Mouse (Mus musculus): ENCODE results near the gene Myh3. TPM values are rescaled to one million over a fixed set of nuclear protein-coding genes. Genes with fewer than 3 reads are reported as not detected.

Myh3 gene
- polyA plus RNA-seq, 1 experiment from 2014 or later: 0.30 TPM

DNA sequence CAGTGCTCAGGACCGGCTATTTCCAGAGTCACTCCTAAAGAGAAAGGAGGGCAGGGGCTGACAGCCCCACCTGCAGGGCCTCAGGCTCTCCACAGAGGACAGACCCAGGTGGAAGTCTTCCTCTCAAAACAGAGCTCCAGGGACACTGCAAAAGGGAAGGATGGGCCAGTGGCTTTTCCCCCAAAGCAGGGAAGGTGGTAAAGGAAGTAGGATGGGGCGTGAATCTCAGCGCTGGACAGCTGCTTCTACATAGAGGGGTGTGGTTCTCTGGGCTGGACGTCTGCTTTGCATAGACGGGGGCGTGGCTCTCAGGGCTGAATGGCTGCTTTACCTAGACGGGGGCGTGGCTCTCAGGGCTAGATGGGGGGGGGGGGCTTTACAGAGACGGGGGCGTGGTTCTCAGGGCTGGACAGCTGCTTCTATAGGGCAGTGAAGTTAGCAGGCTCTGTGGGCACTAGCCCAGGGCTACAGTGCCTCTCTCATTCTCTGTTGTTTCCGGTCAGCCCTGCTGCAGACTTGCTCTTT lies 3.1 kb downstream of the Myh3 start:
- no peak overlapping the region for H3K4me3 ChIP-seq (ENCODE audit: low read depth, low read length)
- H3K9ac ChIP-seq (ENCODE audit: low read length): no peak overlapping the region
- H3K9me3 ChIP-seq (ENCODE audit: control insufficient read depth, low read length): no peaks in the 10 kb centered on the region
- H3K36me3 ChIP-seq (ENCODE audit: control insufficient read depth, insufficient read depth, low read length): no peaks in the 10 kb centered on the region
- WGBS: 2% methylated on average over 9 of the region's 11 CpGs
- ATAC-seq (replicated peaks; ENCODE audit: low FRiP score, low TSS enrichment, low read depth) (peak; percentile 77), DNase-seq (ENCODE audit: low spot score) (peak; percentile 67)
- no peak overlapping the region for H3K4me2 ChIP-seq (ENCODE audit: low read length)
- 0 out of 2 replicates have a peak, but pooled peaks cover 4% of the 10 kb centered on the region for H3K4me1 ChIP-seq (replicated peaks; ENCODE audit: control insufficient read depth, insufficient read depth, low read length)
- no peak overlapping the region for H3K27ac ChIP-seq (ENCODE audit: low read depth)
- peaks cover 23% of the 10 kb centered on the region for H3K27me3 ChIP-seq (replicated peaks; ENCODE audit: control insufficient read depth, insufficient read depth, low read length)

- 85% methylated on average over 7 of the region's 7 CpGs for whole genome bisulfite sequencing
- no peaks in the 10 kb centered on the region for H3K9me3 ChIP-seq (ENCODE audit: control insufficient read depth, low read length)
- no peak overlapping the region for H3K4me2 ChIP-seq (ENCODE audit: low read length)
- no peak for ATAC-seq (replicated peaks; ENCODE audit: low FRiP score, low TSS enrichment, low read depth)
- H3K4me3 ChIP-seq (ENCODE audit: low read depth, low read length): no peak overlapping the region
- H3K4me1 ChIP-seq (replicated peaks; ENCODE audit: control insufficient read depth, insufficient read depth, low read length): 0 out of 2 replicates have a peak, but pooled peaks cover 4% of the 10 kb centered on the region
- H3K9ac ChIP-seq (ENCODE audit: low read length): no peak overlapping the region
- DNase-seq (ENCODE audit: low spot score): no peak
- H3K27me3 ChIP-seq (replicated peaks; ENCODE audit: control insufficient read depth, insufficient read depth, low read length): peaks cover 23% of the 10 kb centered on the region
- H3K27ac ChIP-seq (ENCODE audit: low read depth): no peak overlapping the region
- H3K36me3 ChIP-seq (ENCODE audit: control insufficient read depth, insufficient read depth, low read length): no peaks in the 10 kb centered on the region
Measured at GRCm38 (mm10) chr11:67082188-67082587, 4.1 kb downstream of the Myh3 start.

DNA sequence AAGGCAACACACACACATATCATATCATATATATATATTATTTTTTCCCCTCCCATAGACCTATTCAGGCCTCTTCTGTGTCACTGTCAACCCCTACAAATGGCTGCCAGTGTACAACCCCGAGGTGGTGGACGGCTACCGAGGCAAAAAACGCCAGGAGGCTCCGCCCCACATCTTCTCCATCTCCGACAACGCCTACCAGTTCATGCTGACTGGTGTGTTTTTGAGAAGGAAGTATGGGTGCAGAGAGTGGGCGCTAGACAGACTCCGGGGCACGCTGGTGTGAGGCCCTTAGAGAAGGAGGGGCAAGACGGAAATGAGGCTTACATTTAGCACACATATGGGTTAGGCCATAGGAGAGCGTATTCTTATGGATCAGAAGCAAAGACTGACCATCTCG lies 4.7 kb downstream of the Myh3 start:
- ATAC-seq (replicated peaks; ENCODE audit: low FRiP score, low TSS enrichment, low read depth) (no peak), DNase-seq (ENCODE audit: low spot score) (no peak)
- Histone ChIP-seq H3K9ac (ENCODE audit: low read length) (no peak overlapping the region), H3K9me3 (ENCODE audit: control insufficient read depth, low read length) (no peaks in the 10 kb centered on the region), H3K4me2 (ENCODE audit: low read length) (no peak overlapping the region), H3K27me3 (replicated peaks; ENCODE audit: control insufficient read depth, insufficient read depth, low read length) (peaks cover 23% of the 10 kb centered on the region), H3K36me3 (ENCODE audit: control insufficient read depth, insufficient read depth, low read length) (no peaks in the 10 kb centered on the region), H3K27ac (ENCODE audit: low read depth) (no peak overlapping the region), H3K4me1 (replicated peaks; ENCODE audit: control insufficient read depth, insufficient read depth, low read length) (0 out of 2 replicates have a peak, but pooled peaks cover 4% of the 10 kb centered on the region), H3K4me3 (ENCODE audit: low read depth, low read length) (no peak overlapping the region)
- WGBS: 81% methylated on average over 13 of the region's 13 CpGs

GRCm38 (mm10) chr11:67083239-67083638 lies 5.1 kb downstream of the Myh3 start:
- Histone ChIP-seq H3K9ac (ENCODE audit: low read length) (no peak overlapping the region), H3K4me3 (ENCODE audit: low read depth, low read length) (no peak overlapping the region), H3K4me2 (ENCODE audit: low read length) (no peak overlapping the region), H3K9me3 (ENCODE audit: control insufficient read depth, low read length) (no peaks in the 10 kb centered on the region), H3K27me3 (replicated peaks; ENCODE audit: control insufficient read depth, insufficient read depth, low read length) (peaks cover 23% of the 10 kb centered on the region), H3K36me3 (ENCODE audit: control insufficient read depth, insufficient read depth, low read length) (no peaks in the 10 kb centered on the region), H3K27ac (ENCODE audit: low read depth) (no peak overlapping the region), H3K4me1 (replicated peaks; ENCODE audit: control insufficient read depth, insufficient read depth, low read length) (0 out of 2 replicates have a peak, but pooled peaks cover 4% of the 10 kb centered on the region)
- ATAC-seq (replicated peaks; ENCODE audit: low FRiP score, low TSS enrichment, low read depth) (no peak), DNase-seq (ENCODE audit: low spot score) (no peak)
- 62% methylated on average over 6 of the region's 6 CpGs for WGBS

- peaks cover 23% of the 10 kb centered on the region for H3K27me3 ChIP-seq (replicated peaks; ENCODE audit: control insufficient read depth, insufficient read depth, low read length)
- ATAC-seq (replicated peaks; ENCODE audit: low FRiP score, low TSS enrichment, low read depth): no peak
Measured at GRCm38 (mm10) chr11:67083712-67084340, 5.7 kb downstream of the Myh3 start.

GRCm38 (mm10) chr11:67085489-67085888 lies 7.4 kb downstream of the Myh3 start:
- WGBS: 6% methylated on average over 6 of the region's 6 CpGs
- no peak for ATAC-seq (replicated peaks; ENCODE audit: low FRiP score, low TSS enrichment, low read depth)
- Histone ChIP-seq H3K9ac (ENCODE audit: low read length) (no peak overlapping the region), H3K4me2 (ENCODE audit: low read length) (no peak overlapping the region), H3K27me3 (replicated peaks; ENCODE audit: control insufficient read depth, insufficient read depth, low read length) (peaks cover 23% of the 10 kb centered on the region), H3K9me3 (ENCODE audit: control insufficient read depth, low read length) (no peaks in the 10 kb centered on the region), H3K36me3 (ENCODE audit: control insufficient read depth, insufficient read depth, low read length) (no peaks in the 10 kb centered on the region), H3K4me1 (replicated peaks; ENCODE audit: control insufficient read depth, insufficient read depth, low read length) (no peaks in the 10 kb centered on the region), H3K27ac (ENCODE audit: low read depth) (no peak overlapping the region), H3K4me3 (ENCODE audit: low read depth, low read length) (no peak overlapping the region)
- peak; percentile 76 for DNase-seq (ENCODE audit: low spot score)

More at GRCm38 (mm10) chr11:67083712-67084340, 5.7 kb downstream of the Myh3 start:
- H3K9ac ChIP-seq (ENCODE audit: low read length): no peak overlapping the region
- WGBS: 40% methylated on average over 32 of the region's 32 CpGs
- H3K36me3 ChIP-seq (ENCODE audit: control insufficient read depth, insufficient read depth, low read length): no peaks in the 10 kb centered on the region
- DNase-seq (ENCODE audit: low spot score): no peak
- no peak overlapping the region for H3K4me3 ChIP-seq (ENCODE audit: low read depth, low read length)
- H3K4me2 ChIP-seq (ENCODE audit: low read length): no peak overlapping the region
- no peaks in the 10 kb centered on the region for H3K9me3 ChIP-seq (ENCODE audit: control insufficient read depth, low read length)
- 0 out of 2 replicates have a peak, but pooled peaks cover 4% of the 10 kb centered on the region for H3K4me1 ChIP-seq (replicated peaks; ENCODE audit: control insufficient read depth, insufficient read depth, low read length)
- H3K27ac ChIP-seq (ENCODE audit: low read depth): no peak overlapping the region

DNA sequence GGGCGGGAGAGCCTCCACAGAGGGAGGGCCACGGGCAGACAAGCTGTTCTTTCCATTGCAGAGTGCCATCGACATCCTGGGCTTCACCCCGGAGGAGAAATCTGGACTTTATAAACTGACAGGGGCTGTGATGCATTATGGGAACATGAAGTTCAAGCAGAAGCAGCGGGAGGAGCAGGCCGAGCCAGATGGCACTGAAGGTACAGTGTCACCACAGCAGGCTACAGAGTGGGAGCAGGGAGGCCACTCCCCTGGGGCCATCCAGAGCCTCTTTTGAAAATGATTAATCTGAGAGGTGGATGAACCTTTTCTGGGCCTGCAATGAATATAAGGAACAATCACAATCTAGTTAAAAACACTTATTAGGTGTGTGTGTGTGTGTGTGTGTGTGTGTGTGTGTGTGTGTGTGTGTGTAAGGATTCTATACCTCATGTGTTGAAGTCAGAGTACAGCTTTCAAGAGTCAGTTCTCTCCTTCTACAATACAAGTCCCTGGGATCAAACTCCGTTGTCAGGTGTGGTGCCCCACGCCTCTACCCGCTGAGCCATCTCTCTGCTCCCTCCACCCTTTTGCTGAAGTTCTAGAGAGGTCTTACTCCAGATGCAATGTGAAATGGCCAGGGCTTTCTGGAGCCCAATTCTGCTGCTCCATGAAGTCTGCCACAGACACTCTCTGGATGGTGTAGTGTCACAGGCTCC lies 8.5 kb downstream of the Myh3 start:
- no peaks in the 10 kb centered on the region for H3K4me1 ChIP-seq (replicated peaks; ENCODE audit: control insufficient read depth, insufficient read depth, low read length)
- H3K4me2 ChIP-seq (ENCODE audit: low read length): no peak overlapping the region
- H3K27ac ChIP-seq (ENCODE audit: low read depth): no peak overlapping the region
- DNase-seq (ENCODE audit: low spot score) (no peak), ATAC-seq (replicated peaks; ENCODE audit: low FRiP score, low TSS enrichment, low read depth) (no peak)
- H3K36me3 ChIP-seq (ENCODE audit: control insufficient read depth, insufficient read depth, low read length): no peaks in the 10 kb centered on the region
- H3K9ac ChIP-seq (ENCODE audit: low read length): no peak overlapping the region
- no peaks in the 10 kb centered on the region for H3K9me3 ChIP-seq (ENCODE audit: control insufficient read depth, low read length)
- 45% methylated on average over 9 of the region's 9 CpGs for WGBS
- H3K4me3 ChIP-seq (ENCODE audit: low read depth, low read length): no peak overlapping the region
- H3K27me3 ChIP-seq (replicated peaks; ENCODE audit: control insufficient read depth, insufficient read depth, low read length): peaks cover 23% of the 10 kb centered on the region

GRCm38 (mm10) chr11:67087225-67087624 lies 9.1 kb downstream of the Myh3 start:
- Histone ChIP-seq H3K27me3 (replicated peaks; ENCODE audit: control insufficient read depth, insufficient read depth, low read length) (peaks cover 23% of the 10 kb centered on the region), H3K9ac (ENCODE audit: low read length) (no peak overlapping the region), H3K36me3 (ENCODE audit: control insufficient read depth, insufficient read depth, low read length) (no peaks in the 10 kb centered on the region), H3K4me1 (replicated peaks; ENCODE audit: control insufficient read depth, insufficient read depth, low read length) (no peaks in the 10 kb centered on the region), H3K4me3 (ENCODE audit: low read depth, low read length) (no peak overlapping the region), H3K27ac (ENCODE audit: low read depth) (no peak overlapping the region), H3K9me3 (ENCODE audit: control insufficient read depth, low read length) (no peaks in the 10 kb centered on the region), H3K4me2 (ENCODE audit: low read length) (no peak overlapping the region)
- WGBS: 86% methylated on average over 12 of the region's 12 CpGs
- ATAC-seq (replicated peaks; ENCODE audit: low FRiP score, low TSS enrichment, low read depth) (no peak), DNase-seq (ENCODE audit: low spot score) (no peak)
